Mouse (Mus musculus) midbrain, embryonic 16.5 days (tissue): Measurements from ENCODE around the gene Cdh6. TPM values are rescaled to one million over a fixed set of nuclear protein-coding genes. Genes with fewer than 3 reads are reported as not detected.

Experiments used
- ATAC-seq: fragments of 200-750 bp; cut with Nextera tagmentation; 2 replicates; pipeline ENCODE4 v1.8.0; 2017; ENCODE audit warnings: moderate TSS enrichment
- H3K27ac ChIP-seq: fragments of 300-500 bp; sonication (generic); 2 replicates; pipeline ENCODE4 v1.5.1; 2014; ENCODE audit warnings: mild to moderate bottlenecking, low read length, mixed read lengths
- H3K27me3 ChIP-seq: fragments of 300-500 bp; sonication (generic); 2 replicates; pipeline ENCODE4 v1.6.1; 2014; ENCODE audit warnings: low read depth, low read length, mixed read lengths; ENCODE audit not compliant: control insufficient read depth, insufficient read depth
- H3K36me3 ChIP-seq: fragments of 300-500 bp; sonication (generic); 2 replicates; pipeline ENCODE4 v1.6.1; 2014; ENCODE audit warnings: mild to moderate bottlenecking, low read length, moderate library complexity, mixed read lengths; ENCODE audit not compliant: control insufficient read depth, insufficient read depth
- H3K4me1 ChIP-seq: fragments of 300-500 bp; sonication (generic); 2 replicates; pipeline ENCODE4 v1.6.1; 2014; ENCODE audit warnings: mild to moderate bottlenecking, low read length, mixed read lengths; ENCODE audit not compliant: control insufficient read depth, insufficient read depth
- H3K4me2 ChIP-seq: fragments of 300-500 bp; sonication (generic); 2 replicates; pipeline ENCODE4 v1.6.1; 2014; ENCODE audit warnings: mild to moderate bottlenecking, low read length, mixed read lengths
- H3K4me3 ChIP-seq: fragments of 300-500 bp; sonication (generic); 2 replicates; pipeline ENCODE4 v1.5.1; 2014; ENCODE audit warnings: low read depth, mild to moderate bottlenecking, low read length, moderate library complexity, mixed read lengths
- H3K9ac ChIP-seq: fragments of 300-500 bp; sonication (generic); 2 replicates; pipeline ENCODE4 v1.6.1; 2014; ENCODE audit warnings: low read depth, low read length, mixed read lengths
- H3K9me3 ChIP-seq: fragments of 300-500 bp; sonication (generic); replicated peaks from 2 replicates; pipeline ENCODE4 v1.6.1; 2014; ENCODE audit warnings: mild to moderate bottlenecking, low read length, mixed read lengths; ENCODE audit not compliant: control insufficient read depth, poor library complexity, severe bottlenecking
- WGBS: fragments of 180-500 bp; shearing (Covaris S2); extraction: QIAGEN DNeasy Blood & Tissue Kit; methylation state at CpG from one replicate; pipeline ENCODE4 v1.1.7; 2014; 5-methylcytosine and 5-hydroxymethylcytosine counted together
- polyA plus RNA-seq: library from polyadenylated mRNA; unstranded; fragments of >200 nt; fragmentation: Nextera tagmentation; extraction: Ambion mirVana; gene quantifications from 2 replicates; pipeline ENCODE4 v1.2.1, GENCODE M21; 2015

Gene Cdh6
- polyA plus RNA-seq, 1 experiment from 2014 or later, result 19.7 TPM

DNA sequence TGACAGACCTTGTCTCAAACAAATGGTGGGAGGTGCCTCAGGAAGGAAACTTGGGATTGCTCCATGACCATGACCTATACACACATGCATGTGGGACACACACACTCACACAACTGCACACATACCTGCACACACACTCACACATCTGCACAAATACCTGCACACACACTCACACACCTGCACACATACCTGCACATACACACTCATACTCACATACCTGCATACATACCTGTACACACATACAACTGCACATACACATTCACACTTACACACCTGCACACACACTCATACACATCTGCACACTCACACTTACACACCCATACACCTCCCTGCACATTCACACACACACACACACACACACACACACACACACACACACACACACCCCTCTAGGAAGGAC is 20.6 kb upstream of the Cdh6 start:
- no peaks in the 10 kb centered on the region for H3K9me3 ChIP-seq
- no peaks in the 10 kb centered on the region for H3K4me1 ChIP-seq
- no peaks in the 10 kb centered on the region for H3K36me3 ChIP-seq
- H3K27me3 ChIP-seq, result no peaks in the 10 kb centered on the region
- H3K27ac ChIP-seq, result no peak overlapping the region
- no peak overlapping the region for H3K4me3 ChIP-seq
- ATAC-seq, result no peak
- no peak overlapping the region for H3K9ac ChIP-seq
- H3K4me2 ChIP-seq, result no peak overlapping the region

DNA sequence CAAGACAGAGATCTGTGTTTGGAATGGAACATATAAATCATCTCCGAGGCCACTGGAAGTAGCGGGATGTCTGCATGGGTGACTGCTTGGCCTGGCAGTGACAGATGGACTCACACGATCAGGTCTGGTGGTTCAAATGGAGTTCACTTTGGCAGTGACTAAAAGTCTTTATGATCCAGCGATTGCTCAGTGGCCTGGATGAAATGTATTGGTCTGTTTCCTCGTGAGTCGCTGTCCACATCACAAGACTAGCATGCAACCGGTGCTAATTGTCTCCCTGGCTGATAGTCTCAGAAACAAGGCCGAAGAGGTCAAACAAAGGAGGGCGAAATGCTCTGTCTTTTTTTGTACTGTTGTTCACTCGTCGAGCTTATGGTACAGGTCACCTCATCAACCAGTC is 19.6 kb upstream of the Cdh6 start:
- no peak for ATAC-seq

DNA sequence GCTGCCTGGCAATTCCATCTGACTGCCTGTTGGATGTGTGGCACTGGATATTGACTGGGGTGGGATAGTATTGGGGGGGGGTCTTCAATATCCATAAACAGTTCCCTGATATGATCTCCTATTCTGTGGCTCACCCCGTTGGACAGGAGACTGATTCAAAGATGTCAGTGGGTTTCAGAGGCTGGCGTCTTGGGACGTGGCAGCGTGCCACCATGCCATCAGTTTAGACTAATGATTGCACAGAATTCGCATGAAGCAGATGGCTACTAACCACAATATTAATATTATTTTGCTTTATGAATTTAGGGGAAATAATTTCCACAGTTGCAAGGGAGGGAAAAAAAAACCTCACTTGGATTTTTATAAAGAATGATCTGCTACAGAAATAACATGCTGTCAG is 10.2 kb upstream of the Cdh6 start:
- 79% methylated on average over 5 of the region's 5 CpGs for WGBS
- no peaks in the 10 kb centered on the region for H3K4me1 ChIP-seq
- H3K4me2 ChIP-seq, result no peak overlapping the region
- no peak overlapping the region for H3K27ac ChIP-seq
- no peaks in the 10 kb centered on the region for H3K36me3 ChIP-seq
- no peak for ATAC-seq
- H3K4me3 ChIP-seq, result no peak overlapping the region
- no peaks in the 10 kb centered on the region for H3K27me3 ChIP-seq
- H3K9me3 ChIP-seq, result no peaks in the 10 kb centered on the region
- H3K9ac ChIP-seq, result no peak overlapping the region

More for the DNA sequence above, 19.6 kb upstream of the Cdh6 start:
- Histone ChIP-seq H3K4me2 (no peak overlapping the region), H3K4me3 (no peak overlapping the region), H3K27me3 (no peaks in the 10 kb centered on the region), H3K36me3 (no peaks in the 10 kb centered on the region), H3K9ac (no peak overlapping the region), H3K9me3 (no peaks in the 10 kb centered on the region), H3K27ac (no peak overlapping the region), H3K4me1 (no peaks in the 10 kb centered on the region)
- 67% methylated on average over 11 of the region's 11 CpGs for WGBS

DNA sequence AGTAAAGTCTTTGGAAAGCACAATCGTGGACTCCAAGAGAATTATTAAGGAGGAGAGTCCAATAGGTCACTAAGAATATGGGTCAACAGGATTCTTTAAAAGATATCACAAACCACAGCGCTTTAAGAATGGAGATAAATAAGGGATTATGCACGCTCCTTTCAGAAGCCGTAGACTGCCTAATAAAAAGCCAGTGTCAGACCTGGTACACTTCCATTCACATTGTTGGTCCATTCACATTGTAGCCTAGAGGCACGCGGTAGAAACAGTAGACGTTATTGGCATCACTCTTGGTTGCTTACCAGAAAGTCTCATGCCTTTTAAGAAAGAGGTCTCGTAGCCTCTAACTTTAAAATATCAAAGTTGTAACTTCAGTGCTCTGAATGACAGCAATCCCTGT is 8.0 kb upstream of the Cdh6 start:
- no peaks in the 10 kb centered on the region for H3K4me1 ChIP-seq
- H3K9ac ChIP-seq, result no peak overlapping the region
- no peaks in the 10 kb centered on the region for H3K9me3 ChIP-seq
- H3K4me3 ChIP-seq, result no peak overlapping the region
- no peak overlapping the region for H3K4me2 ChIP-seq
- 42% methylated on average over 8 of the region's 8 CpGs for WGBS
- no peaks in the 10 kb centered on the region for H3K36me3 ChIP-seq
- no peak for ATAC-seq
- H3K27me3 ChIP-seq, result no peaks in the 10 kb centered on the region
- no peak overlapping the region for H3K27ac ChIP-seq

DNA sequence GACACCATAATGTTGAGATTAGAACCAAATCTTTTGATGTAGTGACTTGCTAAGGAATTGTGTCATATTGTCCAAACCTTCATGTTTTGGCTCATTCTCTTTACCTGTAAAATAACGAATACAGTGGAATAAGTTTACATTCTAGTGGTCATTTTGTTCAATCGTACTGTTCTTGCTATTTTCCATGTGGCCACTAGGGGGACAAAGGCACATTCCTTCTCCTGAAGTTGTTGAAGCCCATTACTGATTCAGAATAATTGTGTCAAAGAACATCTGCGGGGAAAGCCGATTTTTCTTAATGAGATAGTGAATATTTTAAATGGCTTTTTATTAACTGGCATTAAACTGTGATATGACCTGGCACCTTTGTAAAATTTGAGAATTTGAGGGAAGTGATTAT is 7.5 kb upstream of the Cdh6 start:
- no peaks in the 10 kb centered on the region for H3K27me3 ChIP-seq
- 32% methylated on average over 4 of the region's 4 CpGs for WGBS

DNA sequence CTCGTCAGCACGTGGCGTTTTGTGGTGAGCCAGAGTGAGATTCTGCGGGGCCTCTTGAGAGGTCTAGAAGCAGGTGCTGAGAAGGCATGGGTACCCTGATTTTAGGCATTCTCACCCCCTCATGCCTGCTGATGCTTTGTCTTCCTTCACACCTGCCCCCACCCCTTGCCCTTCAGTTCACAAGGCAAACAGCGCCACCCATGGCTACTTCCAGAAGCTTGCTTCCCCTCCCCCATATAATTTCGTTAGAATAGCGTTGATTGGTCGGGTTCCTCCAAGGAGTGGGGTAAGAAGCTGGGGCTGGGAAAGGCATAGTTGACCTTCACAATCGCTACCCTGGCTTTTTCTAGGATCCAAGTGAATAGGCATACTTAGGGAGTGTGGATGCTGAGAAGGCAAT is 2.5 kb upstream of the Cdh6 start:
- ATAC-seq, result no peak
- 17% methylated on average over 9 of the region's 9 CpGs for WGBS

More for the DNA sequence above, 7.5 kb upstream of the Cdh6 start:
- H3K27ac ChIP-seq, result no peak overlapping the region
- no peaks in the 10 kb centered on the region for H3K9me3 ChIP-seq
- no peak overlapping the region for H3K4me2 ChIP-seq
- no peaks in the 10 kb centered on the region for H3K4me1 ChIP-seq
- no peaks in the 10 kb centered on the region for H3K36me3 ChIP-seq
- H3K4me3 ChIP-seq, result no peak overlapping the region
- ATAC-seq, result no peak
- H3K9ac ChIP-seq, result no peak overlapping the region

DNA sequence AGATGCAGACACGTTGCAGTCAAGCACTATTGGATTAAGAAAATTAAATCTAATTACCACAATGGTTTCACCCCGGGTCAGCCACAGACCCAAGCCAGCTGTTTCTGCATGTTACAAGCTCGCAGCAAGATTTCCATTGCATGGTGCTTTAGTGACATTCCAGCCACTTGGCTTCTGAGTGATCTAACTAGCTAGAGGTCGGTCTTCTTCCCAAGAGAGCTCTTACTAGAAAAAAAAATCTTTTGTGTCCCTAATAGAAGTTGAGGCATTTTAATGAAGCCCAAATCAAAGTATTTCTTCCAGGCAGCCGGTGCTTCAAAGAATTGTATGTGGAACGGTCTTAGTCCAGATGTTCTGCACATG is 1.1 kb upstream of the Cdh6 start:
- H3K9ac ChIP-seq, result no peak overlapping the region
- no peak overlapping the region for H3K27ac ChIP-seq
- H3K4me2 ChIP-seq, result peak overlapping the region; percentile 92
- H3K36me3 ChIP-seq, result no peaks in the 10 kb centered on the region
- no peaks in the 10 kb centered on the region for H3K9me3 ChIP-seq
- peak overlapping the region; percentile 55 for H3K4me3 ChIP-seq
- 8% methylated on average over 6 of the region's 6 CpGs for WGBS
- H3K4me1 ChIP-seq, result peaks cover 19% of the 10 kb centered on the region
- no peak for ATAC-seq
- H3K27me3 ChIP-seq, result no peaks in the 10 kb centered on the region

More for the DNA sequence above, 2.5 kb upstream of the Cdh6 start:
- H3K36me3 ChIP-seq, result no peaks in the 10 kb centered on the region
- H3K27ac ChIP-seq, result no peak overlapping the region
- H3K9me3 ChIP-seq, result no peaks in the 10 kb centered on the region
- no peak overlapping the region for H3K9ac ChIP-seq
- H3K4me1 ChIP-seq, result peaks cover 19% of the 10 kb centered on the region
- no peak overlapping the region for H3K4me2 ChIP-seq
- H3K27me3 ChIP-seq, result no peaks in the 10 kb centered on the region
- H3K4me3 ChIP-seq, result no peak overlapping the region

DNA sequence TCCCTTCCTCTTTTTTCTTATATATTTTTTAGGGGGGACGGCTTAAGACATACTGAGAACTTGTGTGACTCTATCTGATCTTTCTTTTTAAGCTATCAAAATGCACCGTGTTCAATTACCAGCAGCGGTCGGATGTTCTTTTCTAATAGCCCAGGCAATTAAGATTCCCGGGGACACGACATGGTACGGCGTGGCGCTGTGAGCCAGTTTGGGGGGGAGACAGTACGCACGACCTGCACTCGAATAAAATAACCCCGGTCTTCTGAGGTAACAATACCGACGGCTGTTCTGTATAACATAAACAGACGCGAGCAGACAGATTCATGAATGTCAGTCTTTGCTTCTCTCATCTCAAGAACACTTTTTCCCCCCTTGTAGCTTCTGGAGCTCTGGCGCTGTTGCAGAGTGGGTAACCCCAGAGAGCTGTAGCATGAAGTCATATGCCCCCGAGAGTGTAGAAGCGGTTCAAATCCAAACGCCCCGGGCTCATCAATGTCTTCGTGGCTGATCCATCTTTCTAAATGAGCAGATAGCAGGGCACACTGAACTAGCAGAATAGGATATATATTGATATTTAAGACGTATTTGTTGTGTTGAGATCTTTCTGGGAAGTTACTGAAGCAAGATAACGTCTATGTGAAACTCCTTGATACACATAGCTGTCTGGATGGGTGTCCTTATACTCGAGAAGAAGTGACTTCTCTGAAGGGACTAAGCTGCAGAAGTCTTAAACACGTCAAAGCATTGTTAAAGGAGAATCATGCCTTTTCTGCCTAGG is 554 bp upstream of the Cdh6 start:
- H3K4me3 ChIP-seq, result peak overlapping the region; percentile 55
- no peaks in the 10 kb centered on the region for H3K27me3 ChIP-seq
- H3K36me3 ChIP-seq, result no peaks in the 10 kb centered on the region
- H3K4me1 ChIP-seq, result peaks cover 19% of the 10 kb centered on the region
- ATAC-seq, result peak; percentile 41
- peak overlapping the region; percentile 81 for H3K27ac ChIP-seq
- H3K4me2 ChIP-seq, result peak overlapping the region; percentile 92
- H3K9me3 ChIP-seq, result no peaks in the 10 kb centered on the region
- WGBS, result under 1% methylated on average over 27 of the region's 27 CpGs
- H3K9ac ChIP-seq, result peak overlapping the region; percentile 81

DNA sequence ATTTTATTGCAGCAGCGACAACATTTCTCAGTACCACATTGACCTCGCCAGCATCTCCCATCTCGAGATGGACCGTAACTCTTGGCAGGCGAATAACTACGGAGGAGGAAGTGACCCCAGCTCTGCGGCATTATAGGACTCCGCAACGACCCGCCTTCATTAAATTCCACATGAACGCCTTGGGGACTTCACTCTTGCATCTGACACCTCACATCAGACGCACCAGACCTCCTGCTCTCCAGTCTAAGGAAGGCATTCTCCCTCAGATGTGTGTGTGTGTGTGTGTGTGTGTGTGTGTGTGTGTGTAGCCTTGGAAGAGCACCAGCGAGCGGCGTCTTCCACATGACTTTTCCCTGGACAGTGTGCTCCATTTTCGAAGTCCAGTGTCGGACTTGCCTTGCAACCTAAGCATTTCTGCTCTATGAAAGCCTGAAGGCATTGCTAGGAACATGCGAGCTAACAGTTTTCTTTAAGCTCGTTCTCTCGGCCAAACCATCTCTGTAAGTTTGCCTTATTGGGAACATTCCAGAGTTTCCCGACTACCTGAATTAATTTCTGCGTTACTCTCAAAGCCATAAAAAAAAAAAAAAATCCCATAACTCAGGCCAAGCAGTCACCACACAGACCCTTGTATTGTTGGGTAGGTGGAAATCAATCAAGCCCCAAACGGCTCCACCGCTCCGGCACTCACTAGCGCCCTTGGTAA is 957 bp downstream of the Cdh6 start:
- Histone ChIP-seq H3K4me1 (peaks cover 19% of the 10 kb centered on the region), H3K4me2 (peak overlapping the region; percentile 92), H3K4me3 (peak overlapping the region; percentile 55), H3K9ac (peak overlapping the region; percentile 81), H3K9me3 (no peaks in the 10 kb centered on the region), H3K27me3 (no peaks in the 10 kb centered on the region), H3K36me3 (no peaks in the 10 kb centered on the region), H3K27ac (peak overlapping the region; percentile 81)
- WGBS, result under 1% methylated on average over 26 of the region's 26 CpGs
- ATAC-seq, result 0 out of 2 replicates have a peak, but pooled peaks have one; percentile 8
